Mouse (Mus musculus) lung, adult 2 months (tissue): Measurements from ENCODE around the gene Ociad2.

Experiments
- CTCF ChIP-seq: fragments of 200-500 bp; IDR thresholded peaks from 2 replicates; pipeline ENCODE4 v1.5.1; 2011; ENCODE audit warnings: mild to moderate bottlenecking, low read length, control low read depth; ENCODE audit not compliant: insufficient read depth
- POLR2A ChIP-seq: fragments of 200-500 bp; IDR thresholded peaks from 2 replicates; pipeline ENCODE4 v1.6.1; 2011; ENCODE audit warnings: low read depth, mild to moderate bottlenecking, control low read depth, low read length, borderline replicate concordance; ENCODE audit errors: extremely low read depth

DNA sequence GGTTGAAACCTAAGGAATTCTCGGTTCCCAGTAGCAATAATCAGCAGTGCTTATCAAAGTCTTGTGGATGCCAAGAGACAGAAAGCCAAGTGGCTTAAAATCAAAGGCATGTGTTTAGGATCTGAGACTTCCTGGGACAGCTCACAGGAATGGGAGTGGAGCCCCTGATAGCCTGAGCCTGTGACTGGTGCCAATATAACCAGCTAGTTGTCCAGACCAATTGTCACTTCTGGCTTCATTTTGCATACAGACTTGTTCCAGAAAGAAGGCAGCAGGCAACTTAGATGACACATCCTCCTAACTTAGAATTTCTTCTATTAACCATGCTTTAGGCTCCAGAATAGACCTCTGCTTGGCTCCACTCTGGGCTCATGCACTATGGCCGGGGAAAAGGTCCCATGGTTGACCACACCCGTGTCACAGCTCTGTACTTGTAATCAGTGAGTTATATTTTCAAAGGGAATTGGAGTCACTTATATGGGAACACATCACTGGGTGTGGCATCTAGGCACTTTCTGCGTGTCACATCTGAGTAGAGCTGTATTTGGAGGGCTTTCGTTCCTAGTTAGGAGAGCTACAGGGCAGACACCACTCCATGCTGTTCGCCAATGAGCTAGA is 18.4 kb upstream of the Ociad2 start:
- TF ChIP-seq CTCF (no peak), POLR2A (no peak)
